Mouse (Mus musculus) brain, adult 2 months (tissue): Measurements from ENCODE around the gene Slc19a3.
"Not testable (repeated sequence)": the region's sequence is repeated elsewhere in the genome, so short reads cannot be mapped to it uniquely, and the experiment has no call there.

ENCODE experiments used
- DNase-seq: peaks from one replicate; pipeline ENCODE4 v3.0.0; 2011; ENCODE audit warnings: low read depth, low spot score

The Slc19a3 gene

DNA sequence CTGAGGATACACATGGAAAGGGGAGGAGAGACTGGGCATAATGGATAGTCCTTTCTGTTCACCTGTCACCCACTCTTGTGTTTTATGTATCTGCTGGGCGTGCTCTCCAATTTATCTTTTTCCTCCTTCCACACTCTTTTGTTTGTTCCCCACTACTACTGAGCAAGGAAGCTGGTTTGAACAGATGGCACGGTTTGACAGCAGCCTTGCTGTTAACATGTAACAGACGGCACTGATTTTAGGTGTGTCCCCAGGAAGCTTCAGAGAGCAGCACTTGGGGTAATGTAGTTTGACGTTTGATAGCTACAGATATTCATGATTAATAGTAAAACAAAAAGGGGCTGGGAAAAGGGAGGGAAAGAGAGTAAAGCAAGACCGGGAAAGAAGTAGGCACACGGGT, 30.8 kb downstream of the Slc19a3 start:
- DNase-seq: peak; percentile 43

DNA sequence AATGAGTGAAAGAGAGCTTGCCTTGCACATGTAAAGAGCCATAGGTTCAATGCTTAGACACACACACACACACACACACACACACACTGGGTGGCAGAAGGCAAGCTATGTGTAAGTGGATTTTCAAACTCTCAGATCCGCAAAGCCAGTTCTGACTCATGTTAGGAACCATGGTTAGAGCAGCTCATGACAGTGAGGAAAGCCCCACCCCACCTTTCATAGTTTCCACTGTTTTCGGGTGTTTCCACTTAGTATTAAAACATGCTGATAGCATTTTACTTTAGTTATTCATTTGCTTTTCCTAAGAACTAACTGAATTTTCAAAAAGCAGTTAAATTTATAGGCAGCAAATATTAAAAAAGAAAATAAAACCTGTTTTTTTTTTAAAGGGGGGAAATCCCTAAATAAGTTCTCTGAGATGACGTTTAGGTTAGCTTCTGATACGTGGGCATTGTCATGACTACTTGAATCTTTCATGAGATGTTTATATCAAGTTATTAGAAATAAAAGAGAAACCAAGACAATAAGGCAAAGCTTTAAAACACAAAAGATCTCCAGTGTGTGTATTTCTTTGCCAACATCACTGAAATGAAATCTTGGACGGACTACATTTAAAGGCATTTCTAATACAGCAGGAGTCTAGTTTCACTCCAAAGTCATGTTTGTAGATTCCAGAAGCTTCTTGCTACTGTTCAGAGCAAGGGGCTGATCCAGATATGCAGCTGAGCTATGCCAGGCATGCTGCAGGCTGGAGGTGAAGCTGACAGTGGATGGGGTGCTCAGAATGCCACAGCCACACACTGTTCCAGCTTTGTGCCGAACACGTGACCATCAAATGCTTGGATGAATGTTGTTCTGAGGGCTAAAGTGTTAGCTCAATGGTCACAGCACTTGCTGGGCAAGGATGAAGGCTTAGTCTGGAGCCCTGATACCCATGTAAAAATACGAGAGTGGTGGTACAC, 31.7 kb downstream of the Slc19a3 start:
- DNase-seq: no peak

DNA sequence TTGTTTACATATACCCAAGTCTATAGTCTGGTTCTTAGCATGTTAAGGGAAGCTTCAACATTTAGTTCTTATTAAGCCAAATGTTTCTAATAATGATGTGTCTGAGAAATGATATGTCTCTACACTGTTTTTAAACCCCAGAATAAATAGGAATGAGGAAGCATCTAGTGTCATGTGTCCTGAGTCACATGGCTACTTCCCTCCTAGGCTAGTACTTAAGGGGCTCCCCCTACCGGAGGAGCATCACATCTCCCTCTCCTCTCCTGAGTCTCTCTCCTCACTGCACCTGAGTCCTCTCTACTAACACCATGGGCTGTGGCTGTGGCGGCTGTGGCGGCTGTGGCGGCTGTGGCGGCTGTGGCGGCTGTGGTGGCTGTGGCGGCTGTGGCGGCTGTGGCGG, 37.9 kb downstream of the Slc19a3 start, which contains the start of gene Gm47959:
Gene Gm47959, plus strand, starts transcription at position 243 of the 400 bp plus-strand sequence.
- not testable (repeated sequence) for DNase-seq

DNA sequence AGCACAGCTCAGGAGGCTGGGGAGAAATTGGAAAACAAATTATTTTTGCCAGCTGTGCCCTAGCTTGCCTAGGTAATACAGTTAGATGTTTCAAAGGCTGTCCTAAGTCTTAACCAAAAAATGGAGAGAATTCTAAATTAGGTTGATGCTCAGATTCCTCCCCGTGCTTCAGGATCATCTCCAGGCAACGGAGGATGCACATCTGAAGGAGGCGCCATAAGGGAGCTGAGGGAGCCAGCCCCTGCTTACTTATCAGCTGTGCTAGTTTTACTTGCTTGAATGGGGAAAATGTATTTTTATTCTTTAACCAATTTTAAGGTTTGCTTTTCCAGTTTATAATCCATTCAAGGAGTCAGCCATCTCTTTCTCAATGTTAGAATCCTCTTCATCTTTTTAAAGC, 44.3 kb downstream of the Slc19a3 start:
- DNase-seq: peak; percentile 42

DNA sequence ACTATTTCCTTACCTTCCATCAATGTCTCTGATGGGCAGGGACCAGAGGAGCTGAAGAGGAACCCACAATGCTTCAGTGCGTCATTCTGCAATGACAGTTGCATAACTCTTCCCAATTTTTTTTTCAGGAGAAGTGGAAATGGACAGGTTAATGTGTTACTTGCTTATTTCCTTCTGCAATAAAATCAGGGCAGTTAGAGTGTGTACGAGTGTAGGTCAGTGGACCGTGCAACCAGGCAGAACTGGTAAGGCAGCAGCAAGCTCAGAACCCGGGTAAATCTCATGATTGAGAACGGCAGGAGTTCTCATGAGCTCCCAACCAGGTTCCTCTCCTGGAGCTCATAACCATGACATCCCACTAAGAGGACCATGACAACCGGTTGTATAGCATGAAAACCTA, 46.2 kb downstream of the Slc19a3 start:
- no peak for DNase-seq

DNA sequence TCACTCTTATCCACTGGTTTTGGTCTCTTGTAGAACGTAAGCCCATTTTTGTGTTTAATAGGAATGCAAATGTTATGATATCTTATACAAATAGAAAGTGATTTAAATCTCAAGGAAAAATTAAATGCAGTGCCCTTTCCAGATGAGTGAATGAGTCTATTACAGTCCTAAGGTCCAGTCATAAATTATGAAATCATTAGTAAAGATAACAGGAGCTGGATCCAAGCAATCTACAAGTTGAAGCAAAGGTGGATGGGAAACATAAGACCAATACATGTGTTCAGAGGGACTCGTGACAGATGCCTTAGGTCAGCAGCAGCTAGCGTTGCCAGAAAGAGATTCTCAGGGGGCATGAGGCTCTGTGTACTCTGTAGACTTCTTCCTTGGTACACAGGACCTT, 46.7 kb downstream of the Slc19a3 start:
- no peak for DNase-seq

DNA sequence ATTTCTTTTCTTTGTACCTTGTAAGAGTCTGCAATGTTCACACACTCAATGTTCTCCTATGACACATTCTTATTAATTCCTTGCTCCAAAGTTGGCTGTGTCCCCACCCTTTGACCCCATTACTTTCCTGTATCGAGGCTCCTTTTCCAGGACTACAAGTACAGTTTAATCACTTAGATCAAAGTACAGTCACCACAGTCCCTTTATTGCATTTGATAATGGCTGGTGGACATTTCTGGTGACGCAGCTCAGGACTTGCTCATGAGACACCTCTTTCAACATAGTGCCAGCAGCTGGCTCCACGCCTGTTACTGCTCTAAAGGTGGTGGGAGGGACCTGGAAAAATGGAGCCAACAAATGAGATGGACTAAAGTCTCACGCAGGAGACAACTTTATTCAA, 47.2 kb downstream of the Slc19a3 start:
- no peak for DNase-seq

DNA sequence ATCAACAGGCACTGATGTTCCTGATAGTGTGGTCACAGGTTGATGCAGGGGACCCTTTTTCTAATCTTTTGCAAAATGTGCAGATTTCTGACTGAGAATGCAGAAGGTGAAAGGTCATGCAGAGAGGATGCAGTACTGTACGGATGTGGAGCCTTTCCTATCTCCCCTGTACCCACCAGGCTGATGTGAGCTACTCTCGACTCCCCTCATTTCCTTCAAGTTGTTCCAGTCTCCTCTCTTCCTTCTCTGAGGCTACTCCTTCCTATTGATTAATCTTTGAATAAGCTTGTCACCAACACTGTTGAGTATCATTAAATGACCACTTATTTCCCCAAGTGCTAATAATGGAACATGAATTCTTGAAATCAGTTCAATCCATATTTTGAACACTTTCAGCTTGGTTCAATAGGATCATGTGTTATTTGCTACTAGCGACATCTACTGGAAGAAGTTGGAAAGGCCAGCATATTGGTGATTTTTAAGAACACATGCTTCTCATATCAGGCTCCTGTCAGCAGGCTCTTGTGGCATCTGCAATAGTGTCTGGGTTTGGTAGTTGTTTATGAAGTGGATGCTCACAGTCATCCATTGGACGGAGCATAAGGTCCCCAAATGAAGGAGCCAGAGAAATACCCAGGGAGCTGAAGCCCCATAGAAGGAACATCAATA, 50.6 kb downstream of the Slc19a3 start:
- DNase-seq: peak; percentile 88

DNA sequence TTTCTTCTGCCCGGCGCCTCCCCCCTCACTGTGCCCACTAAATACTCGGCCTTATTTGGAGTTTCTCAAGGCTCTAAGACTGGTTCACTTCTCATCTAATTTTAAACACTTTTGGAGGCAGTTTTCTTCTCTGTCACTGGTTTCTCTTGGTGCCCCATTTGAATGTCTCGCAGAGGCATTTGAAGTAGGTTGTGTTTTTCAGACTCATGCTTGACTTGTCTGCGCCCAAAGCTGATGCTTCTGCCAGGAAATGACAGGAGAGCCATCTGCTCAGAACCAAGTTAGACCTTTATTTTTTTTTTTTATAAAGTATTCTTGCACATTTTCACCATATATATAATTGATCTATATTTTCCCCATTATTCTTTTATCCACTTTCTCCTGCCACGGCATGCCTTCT, 51.5 kb downstream of the Slc19a3 start:
- peak; percentile 44 for DNase-seq

DNA sequence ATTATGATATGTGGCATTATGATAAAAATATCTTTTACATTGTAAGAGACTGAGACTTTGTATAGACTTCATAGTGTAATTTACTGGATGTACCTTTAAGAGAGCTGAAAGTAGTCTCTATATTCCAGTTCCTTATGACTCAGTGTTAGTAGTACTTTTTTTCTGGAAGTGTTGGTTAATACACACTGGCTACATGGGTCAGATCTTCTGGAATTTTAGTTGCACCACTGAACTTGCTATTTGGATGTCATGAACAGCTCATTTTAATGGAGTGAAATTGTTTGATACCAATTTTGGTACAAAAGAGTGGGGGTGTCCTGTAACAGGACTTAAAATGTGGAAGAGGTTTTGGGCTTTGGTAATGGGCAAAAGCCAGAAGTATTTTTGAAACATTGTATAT, 60.4 kb downstream of the Slc19a3 start:
- DNase-seq: no peak

DNA sequence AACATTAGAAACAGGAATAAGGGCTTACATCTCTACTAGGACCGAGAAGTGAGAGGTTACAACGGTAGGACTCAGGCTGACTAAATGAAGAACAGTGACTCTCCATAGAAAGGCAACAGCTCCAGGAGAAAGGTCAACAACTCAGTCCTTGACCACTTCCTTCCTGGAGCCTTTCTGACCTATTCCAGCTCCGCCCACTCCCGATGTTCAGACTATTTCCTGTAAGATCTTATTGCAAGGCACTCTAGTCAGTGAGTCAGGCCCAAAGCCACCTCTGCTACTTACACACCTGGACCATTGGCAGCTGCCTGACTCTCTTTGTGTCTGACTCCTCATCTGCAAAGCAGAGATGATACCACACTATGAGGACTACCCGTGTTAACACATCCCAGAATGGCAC, 62.5 kb downstream of the Slc19a3 start:
- DNase-seq: no peak

DNA sequence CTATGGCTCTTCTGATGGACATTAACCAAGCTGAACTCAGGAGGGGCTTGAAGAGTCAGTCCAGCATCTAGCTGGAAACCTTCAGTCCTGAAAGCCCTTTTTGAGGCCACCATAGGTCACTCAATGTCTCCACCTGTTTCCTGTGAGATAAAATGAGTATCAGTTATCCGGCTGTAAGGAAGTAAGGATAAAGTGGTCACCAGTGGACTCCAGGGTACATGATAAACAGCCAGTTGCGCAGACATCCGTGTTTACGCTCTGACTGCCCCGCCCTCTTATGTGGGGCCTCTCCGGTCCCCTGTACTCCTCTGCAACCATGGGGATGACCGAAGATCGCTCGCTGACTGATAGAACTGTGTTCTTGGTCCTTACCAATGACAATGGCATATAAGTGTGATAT, 63.9 kb downstream of the Slc19a3 start:
- DNase-seq: no peak

DNA sequence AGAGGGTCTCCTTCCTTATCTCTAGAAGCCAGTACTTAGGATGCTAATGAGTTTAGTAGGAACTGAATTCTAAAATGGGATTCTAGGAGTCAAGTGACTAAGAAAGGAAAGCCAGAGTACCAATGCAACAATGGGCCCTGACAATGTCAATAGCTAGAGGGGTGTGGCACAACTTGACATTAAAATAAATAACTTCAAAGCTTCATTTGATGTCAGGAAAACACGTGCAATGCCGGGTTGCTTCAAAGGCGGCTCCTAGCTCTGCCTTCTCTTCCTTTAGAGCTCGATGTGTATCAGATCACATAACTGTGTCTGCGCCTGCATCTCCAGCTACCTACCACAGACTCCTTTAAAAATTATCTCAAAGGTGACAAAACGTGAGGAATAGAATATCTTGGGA, 64.3 kb downstream of the Slc19a3 start:
- no peak for DNase-seq

DNA sequence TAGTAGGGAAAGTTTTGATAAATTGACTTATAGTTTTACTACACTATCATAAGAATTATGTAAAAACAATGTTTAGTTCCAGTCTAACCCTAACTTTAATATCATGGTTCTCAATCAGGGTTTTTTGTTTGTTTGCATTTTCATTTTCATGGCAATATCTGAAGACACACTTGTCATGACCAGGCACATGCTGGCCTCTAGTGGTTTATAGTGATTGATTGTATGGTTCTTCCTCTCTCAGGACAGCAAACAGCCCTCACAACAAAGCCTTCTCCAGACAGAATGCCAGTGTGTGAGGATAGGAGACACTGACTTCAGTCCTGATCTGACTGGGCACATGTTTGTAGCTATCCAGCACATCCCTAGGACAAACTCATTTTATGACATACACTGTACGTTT, 65.0 kb downstream of the Slc19a3 start:
- no peak for DNase-seq

DNA sequence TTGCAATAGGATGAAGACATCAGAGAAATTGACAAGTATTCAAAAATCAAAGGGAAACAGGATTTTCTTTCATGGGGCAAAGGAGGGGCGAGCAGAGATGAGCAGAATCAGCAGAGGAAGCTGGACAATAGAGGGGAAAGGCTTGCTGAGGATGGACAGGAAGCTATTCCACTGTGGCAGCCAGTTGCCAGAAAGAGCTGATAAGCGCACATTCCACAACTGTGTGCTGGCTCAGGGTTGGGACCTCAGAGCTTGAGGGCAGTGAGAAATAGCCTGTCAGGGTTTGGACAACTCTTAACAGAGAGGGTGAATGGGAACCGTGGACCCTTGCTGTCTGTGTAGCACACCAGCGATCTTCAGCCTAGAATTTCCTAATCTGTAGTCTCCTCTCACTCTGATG, 66.2 kb downstream of the Slc19a3 start:
- no peak for DNase-seq

DNA sequence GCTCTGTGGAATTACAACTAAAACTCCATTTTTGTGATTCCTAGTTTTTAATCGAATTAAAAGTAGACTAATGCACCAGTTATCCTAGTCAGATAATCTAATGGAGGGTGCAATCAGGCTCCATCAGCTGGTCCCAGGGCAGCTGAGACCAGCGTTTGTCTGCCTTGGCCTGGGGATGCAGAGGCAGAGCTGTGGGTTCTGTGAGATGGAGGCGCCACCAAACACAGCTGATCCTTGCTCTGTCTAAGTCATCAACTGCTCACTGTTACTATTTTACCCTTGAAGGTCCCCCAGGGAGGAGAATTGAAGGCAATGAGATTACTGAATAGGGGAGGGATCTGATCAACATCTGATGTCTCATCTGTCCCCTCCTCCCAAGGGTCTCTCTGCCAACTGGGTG, 71.8 kb downstream of the Slc19a3 start:
- no peak for DNase-seq
